Mouse (Mus musculus) G1E-ER4 (cell line): ENCODE results near the gene Cdt1. TPM values are rescaled to one million over a fixed set of nuclear protein-coding genes. Genes with fewer than 3 reads are reported as not detected.

ENCODE experiments used
- GATA1 ChIP-seq: IDR thresholded peaks from one replicate; pipeline ENCODE4 v1.8.0; 2012; ENCODE audit warnings: low read length, inconsistent platforms
- polyA plus RNA-seq: library from polyadenylated mRNA; stranded (reverse); fragments of >175 nt; gene quantifications from 2 replicates; pipeline ENCODE4 v1.2.3, GENCODE M21; 2012

Cdt1 gene
- polyA plus RNA-seq, result 256 and 305 TPM in 2 replicates

DNA sequence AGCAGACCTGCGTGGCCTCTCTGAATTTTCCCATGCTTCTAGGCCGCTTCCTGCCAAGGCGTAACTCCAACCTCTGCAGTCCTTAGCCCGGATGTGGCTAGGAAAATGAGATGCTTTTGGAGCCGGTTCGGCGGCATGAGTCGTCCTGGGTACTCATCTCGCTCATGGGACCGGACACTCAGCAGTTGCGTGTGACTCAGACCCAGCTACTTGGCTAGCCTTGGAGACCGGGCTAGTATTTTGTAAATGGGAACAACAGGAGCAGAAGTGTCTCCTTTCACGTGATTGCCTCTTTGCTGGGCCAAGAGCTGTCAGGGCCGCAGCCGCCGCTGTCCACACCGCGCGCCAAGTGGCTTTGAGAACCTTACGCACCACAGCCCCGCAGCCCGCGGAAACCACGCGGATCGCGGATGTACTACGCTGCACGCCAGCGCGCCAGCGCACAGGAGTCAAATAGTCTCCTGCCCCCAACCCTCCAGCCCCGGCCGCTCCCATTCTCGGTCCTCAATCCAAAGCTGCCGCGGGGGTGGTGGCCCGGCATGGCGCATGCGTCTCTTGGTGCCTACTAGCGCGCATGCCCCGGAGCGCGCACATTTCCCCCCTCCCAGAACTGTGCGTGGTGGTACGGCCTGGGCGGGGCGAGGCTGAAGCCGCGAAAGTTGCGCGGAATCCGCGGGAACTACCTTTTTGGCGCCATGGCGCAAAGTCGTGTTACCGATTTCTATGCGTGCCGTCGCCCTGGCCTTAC is at the start of gene Cdt1:
Gene Cdt1 (plus strand): TSS at position 655 of the 748 bp plus-strand sequence.
- TF ChIP-seq GATA1, result no peak

DNA sequence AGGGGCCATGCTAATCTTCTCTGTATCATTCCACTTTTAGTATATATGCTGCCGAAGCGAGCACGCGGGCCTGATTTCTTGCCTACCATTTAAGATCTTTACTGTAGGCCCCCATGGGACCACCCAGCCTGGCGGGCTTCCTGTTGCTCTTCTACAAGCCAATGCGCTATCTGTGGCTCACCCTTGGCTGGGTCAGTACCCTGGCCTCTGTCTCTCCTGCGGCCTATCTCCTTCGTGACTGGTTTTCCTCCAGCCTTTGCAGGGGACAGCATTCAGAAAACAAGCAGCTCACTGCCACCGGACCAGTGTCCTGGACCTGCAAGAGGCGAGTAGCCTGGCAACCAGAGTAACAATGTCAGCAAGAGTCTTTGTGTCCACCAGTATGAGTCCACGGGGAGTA is 47.2 kb upstream of the Cdt1 start:
- no peak for TF ChIP-seq GATA1

DNA sequence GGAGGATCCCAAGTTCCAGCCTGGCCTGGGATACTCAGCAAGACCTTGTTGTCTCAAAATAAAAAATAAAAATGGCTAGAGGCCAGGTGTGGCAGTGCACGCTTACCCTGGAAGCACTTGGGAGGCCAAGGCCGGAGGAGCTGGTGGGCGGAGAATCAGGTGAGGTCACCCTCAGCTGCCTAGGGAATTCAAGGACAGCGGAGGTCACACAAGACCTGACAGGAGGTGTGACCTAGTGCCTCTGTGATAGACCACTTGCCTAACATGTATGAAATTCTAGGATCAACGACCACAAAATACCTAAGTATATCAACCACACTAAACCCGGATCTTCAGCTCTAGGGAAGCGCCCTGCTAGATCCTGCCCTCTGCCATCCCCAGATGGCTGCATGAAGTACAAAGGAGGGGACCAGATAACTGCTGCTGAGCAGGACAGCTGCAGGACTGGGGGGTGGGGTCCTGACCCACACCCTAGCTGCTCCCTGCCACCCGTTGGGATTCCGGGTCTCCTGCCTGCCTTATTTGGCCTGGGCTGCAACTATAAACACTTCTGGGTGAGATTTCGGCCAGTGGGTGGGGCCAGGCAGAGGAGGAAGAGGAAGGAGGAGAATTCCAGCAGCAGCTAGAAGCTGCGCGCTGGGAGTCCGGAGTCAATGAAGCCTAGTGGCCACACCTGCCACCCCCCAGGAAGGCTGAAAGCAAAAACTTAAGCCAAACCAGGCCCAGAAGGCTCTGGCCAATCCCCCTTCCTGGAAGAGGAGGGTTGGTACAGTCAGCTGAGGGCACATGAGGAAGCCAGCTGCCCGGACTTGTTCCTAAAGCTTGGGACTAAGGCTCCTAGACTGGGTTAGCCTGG is 44.8 kb upstream of the Cdt1 start:
- TF ChIP-seq GATA1, result no peak

DNA sequence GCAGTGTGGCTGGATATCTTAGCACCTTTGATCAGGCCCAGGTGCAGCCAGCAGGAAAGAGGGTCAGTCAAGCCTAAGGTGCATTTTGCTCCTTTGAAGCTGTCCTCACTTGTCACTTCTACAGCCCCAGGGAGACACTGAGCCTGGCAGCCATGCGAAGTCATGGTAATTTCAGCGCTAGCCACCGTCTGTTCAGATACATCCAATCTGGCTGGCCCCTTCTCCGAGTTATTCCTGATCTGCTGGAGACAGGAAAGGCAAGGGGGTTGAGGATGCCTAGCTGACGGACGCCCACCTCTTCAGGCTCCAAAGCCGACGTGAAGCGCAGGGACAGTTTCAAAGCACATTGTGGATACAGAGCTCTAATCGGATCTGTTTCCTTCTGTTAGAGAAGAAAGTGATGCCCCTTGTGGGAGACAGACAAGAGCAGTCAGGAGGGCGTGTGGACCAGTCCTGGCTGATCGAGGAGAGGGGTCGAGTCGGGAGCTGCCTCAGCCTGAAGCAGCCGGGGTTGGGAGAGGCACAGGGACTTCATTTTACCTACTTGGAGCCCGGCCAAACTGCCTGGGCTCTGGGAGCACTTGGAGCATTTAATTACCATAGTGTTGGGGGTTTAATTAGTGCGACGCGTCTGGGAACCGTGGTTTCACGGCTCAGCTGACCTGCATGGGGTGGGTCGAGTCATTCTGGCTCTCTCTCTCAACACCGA is 44.0 kb upstream of the Cdt1 start:
- no peak for TF ChIP-seq GATA1

DNA sequence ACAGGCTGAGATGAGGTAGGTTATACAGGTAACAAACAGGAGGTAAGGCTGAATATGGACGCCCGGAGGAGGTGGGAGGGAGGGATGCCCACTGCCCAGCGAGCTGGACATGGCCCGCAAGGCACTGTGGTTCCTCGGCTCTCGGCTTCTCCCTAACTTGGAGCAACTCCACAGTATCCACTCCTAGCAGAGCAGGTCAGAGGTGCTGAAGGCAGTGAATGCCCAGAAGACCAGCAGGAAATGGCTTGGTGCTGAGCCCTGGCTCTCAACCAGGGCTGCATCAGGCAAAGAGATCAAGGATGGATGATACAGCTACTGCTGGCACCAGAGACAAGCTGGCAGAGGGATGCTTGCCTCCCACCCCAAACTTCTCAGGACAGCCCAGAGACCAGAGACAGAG is 43.3 kb upstream of the Cdt1 start:
- no peak for TF ChIP-seq GATA1

DNA sequence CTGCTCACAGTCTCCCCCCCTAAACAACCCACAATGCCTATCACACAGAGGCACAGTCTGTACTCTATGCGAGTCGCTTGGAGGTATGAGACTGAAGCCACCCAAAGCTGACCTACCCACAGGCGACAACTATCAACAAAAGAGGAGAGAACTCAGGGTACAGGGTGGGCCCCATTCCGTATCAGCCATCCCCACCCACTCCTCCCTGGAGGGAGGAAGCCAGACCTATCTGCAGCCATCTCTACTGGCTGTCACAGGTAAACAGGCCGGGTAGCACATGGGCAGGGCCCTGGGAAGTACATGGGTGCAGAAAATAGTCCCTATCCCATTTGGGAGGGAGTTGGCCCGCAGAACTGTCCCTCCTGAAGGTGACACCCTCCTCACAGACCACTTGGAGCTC is 42.8 kb upstream of the Cdt1 start:
- TF ChIP-seq GATA1, result no peak

DNA sequence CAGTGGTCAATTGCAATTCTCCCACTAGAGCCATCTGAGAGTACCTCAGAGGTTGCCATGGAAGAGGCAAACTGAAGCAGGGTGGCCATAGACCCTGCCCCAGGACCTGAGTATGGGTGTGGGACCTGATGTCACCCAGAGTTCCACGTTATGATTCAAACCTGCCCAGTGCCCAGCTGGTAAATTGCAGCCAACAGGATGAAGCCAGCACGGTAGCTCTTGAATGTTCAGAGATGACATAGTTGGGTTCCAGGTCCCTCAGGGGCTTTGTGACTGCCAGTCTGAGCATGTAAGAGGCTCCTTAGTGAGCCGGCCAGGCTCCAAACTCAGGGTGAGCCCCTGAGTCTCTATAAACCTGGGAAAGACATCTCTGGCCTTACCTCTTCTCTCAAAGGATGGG is 41.7 kb upstream of the Cdt1 start:
- no peak for TF ChIP-seq GATA1

DNA sequence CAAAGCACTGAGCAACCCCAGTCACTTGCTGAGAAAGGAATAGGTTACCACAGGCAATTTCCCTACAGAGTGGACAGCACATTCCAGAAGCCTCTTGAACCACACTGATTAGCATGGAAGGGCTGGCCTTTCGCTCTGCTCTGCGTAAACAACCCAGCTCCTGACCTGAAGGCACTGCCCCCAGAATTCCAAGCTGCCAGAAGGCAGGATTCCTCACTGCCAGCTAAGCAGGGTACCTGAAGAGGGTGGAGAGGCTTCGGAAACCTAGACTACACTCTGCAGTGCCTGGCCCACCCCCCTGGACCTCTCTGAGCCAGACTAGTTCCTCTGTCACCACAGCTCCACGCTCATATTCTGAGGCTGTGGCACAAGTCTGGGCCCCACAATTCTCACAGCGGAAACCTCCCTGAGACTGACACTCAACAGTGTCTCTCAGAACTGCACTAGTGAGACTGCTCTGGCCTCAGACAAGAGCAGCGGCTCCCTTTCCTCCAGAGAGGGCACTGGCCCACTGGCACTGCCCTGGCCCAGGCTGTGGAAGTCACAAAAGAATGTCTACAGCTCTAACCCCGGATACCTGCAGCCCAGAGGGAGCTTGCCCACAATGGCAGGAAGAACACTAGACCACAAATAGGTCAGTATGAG is 41.2 kb upstream of the Cdt1 start:
- TF ChIP-seq GATA1, result no peak

DNA sequence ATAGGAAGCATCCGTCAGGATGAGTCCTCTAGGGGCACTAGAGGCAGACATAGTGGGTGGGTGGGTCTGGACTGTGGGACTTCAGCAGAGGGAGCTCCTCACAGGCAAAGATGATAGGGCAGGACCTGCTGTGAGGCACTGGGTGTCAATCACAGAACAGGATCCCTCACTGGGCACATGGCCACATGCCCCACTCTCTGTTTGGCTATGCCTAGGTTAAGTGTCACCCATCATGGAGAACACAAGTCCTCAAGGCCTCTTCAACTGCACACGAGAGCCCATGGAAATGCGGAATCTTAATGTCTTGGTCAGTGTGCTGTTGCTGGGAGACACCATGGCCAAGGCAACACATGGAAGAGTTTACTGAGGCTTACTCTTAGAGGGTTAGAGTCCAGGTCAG is 39.9 kb upstream of the Cdt1 start:
- TF ChIP-seq GATA1, result no peak

DNA sequence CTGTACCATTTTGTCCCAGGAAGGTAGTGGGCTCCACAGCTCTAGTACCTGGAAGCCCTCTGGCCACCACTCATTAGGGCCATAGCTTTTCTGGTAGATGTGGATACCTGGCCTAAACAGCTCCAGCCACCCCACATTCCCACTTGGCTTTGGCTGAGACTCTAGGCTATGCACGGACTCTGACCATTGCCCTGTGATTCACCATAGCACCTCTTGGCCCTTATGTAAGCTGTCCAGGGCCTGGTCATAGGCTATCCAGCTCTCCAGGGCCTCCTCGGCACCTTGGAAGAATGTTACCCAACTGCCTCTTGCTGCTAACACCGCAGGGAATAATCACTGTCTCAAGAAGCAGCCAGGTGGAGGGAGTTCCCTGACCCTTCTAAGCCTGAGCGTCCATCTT is 38.7 kb upstream of the Cdt1 start:
- no peak for TF ChIP-seq GATA1

DNA sequence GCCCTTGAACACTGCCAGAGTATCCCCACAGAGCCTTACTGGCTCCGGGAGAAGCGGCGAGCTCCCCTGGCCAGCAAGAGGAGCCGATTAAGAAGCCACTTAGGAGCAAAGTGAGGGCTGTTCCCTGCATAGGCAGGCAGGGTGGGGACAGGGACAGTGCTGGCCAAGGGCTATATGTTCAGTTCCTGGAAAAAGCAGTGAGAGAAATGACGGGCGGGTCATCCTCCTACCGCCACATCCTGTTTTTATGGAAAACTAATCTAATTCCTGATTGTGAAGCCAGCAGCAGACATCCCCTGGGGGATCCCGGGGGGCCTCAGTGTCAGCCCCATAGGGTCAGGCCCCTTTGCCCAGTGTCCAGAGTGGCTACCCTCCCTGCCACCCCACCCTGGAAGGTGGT is 36.5 kb upstream of the Cdt1 start:
- no peak for TF ChIP-seq GATA1

DNA sequence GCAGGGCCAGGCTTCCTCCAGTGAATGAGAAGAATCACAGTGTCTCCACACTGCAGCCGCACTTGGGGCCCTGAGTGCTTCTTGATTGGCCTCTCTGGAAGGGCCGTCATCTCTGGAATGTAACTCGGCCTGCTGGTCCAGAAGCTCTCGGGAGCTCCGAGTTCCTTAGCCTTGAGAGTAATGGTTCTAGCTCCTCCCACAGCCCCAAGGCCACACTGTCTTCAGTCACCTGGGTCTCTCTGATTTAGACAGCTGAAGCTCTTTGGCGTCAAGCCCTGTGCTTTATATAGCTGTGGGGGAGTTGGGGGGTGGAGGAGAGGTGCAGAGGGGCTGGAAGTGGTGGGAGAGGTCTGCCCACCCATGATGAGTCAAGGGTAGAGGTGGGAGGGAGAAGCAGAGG is 30.8 kb upstream of the Cdt1 start:
- TF ChIP-seq GATA1, result no peak

DNA sequence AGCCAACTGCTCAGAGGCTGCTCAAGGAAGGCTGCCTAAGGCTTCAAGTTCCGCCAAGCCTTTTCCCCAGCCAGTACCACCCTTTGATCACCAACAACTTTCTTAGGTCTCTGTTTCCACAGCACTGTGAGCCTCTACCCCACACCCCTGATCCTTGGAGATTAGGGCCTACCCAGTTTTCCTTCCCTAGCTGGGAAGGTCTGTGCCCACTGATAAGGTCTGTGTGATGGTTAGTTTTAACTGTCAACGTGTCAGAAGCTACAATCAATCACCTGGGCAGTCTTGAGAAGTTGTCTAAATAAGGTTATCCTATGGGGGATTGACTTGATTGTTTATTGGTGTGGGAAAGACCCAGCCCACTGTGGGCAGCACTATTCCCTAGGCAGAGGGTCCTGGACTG is 30.0 kb upstream of the Cdt1 start:
- TF ChIP-seq GATA1, result peak; percentile 89

DNA sequence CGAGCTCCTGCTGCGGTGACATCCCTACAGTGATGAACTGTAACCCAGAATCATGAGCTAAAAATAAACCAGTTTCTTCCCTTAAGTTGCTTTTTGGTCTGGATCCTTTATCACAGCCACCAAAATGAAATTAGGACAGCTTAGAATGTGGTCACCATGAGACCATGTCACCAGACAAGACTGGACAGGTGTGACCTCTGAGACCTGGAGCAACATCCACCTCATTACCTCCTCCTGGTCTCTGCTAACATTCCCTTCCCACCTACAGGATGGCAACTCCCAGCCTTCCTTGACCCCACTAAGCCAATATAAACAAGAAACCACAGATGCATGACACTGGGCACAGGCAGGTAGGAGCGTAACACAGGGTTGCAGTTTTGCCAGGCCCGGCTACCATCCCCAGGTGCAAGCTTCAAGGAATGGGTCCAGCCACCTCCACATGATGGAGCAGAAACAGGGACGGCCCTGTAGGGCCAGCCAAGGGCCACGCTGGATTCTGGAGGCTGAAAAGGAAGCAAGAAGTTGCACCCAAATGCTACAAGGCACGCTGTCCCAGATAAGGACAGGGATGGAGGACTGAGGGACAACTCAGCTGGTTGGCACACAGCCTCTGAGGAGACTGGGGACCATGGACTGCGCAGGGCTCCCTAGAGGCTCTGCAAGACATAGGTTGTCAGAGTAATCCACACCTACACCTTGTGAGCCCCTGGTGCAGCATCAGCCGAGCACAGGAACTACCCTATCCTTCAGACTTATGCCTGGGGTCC is 29.3 kb upstream of the Cdt1 start:
- no peak for TF ChIP-seq GATA1

DNA sequence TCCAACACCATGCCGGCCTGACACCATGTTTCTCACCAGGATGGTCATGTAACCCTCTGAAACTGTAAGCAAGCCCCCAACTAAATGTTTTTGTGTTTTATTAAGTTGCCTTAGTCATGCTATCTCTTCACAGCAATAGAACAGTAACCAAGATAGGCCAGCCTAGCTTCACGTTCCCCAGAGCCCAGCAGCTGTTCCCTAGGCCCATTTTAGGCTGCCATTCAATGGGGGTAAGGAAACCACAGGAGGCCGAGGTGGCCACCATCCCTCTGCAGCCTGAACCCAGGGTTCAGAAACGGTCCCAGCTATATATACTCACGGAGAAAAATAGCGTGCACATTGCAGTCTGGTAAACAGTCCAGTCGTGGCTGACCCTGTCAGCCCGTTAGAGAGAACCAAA is 23.7 kb upstream of the Cdt1 start:
- TF ChIP-seq GATA1, result no peak
